Comparison of ENCODE assay signal across 8 mouse cellular contexts in genomic region chr5:113736522-113737164, GRCm38 (mm10). TPM values are rescaled to one million over a fixed set of nuclear protein-coding genes. Genes with fewer than 3 reads are reported as not detected.
A peak's percentile ranks its signal among the peaks of the same experiment; 100 is the strongest.
DNase-seq lines count a peak whose midpoint lies in the region; ATAC-seq lines count a peak whose summit lies in the region.

No protein-coding gene starts in this region.

- no peaks in the 10 kb centered on the region for H3K27me3 ChIP-seq in erythroblast, embryonic 14.5 days (ENCODE audit: control insufficient read depth)
- H3K27me3 ChIP-seq in limb, embryonic 11.5 days (ENCODE audit: control insufficient read depth, insufficient read depth, low read length) = no peaks in the 10 kb centered on the region
- H3K27me3 ChIP-seq in stomach, embryonic 16.5 days (ENCODE audit: control insufficient read depth, insufficient read depth, low read length) = no peaks in the 10 kb centered on the region

- H3K27ac ChIP-seq in limb, embryonic 11.5 days (replicated peaks; ENCODE audit: low read depth, low read length) = peak overlapping the region; percentile 47; the same call in 1 of the 2 replicates
- H3K27ac ChIP-seq in stomach, embryonic 16.5 days (ENCODE audit: low read length) = peak overlapping the region; percentile 95; the same call in 1 of the 2 replicates

- H3K9ac ChIP-seq in limb, embryonic 11.5 days (ENCODE audit: low read length) = peak overlapping the region; percentile 58; the same call in 1 of the 2 replicates
- peak overlapping the region; percentile 78 for H3K9ac ChIP-seq in stomach, embryonic 16.5 days (ENCODE audit: low read length)

- H3K36me3 ChIP-seq in erythroblast, embryonic 14.5 days (ENCODE audit: control insufficient read depth) = peaks cover 49% of the 10 kb centered on the region
- H3K36me3 ChIP-seq in limb, embryonic 11.5 days (ENCODE audit: control insufficient read depth, insufficient read depth, low read length) = 0 out of 2 replicates have a peak, but pooled peaks cover 4% of the 10 kb centered on the region
- H3K36me3 ChIP-seq in stomach, embryonic 16.5 days (ENCODE audit: control insufficient read depth, insufficient read depth, low read length) = peaks cover 9% of the 10 kb centered on the region

- peak overlapping the region; percentile 72 for H3K4me2 ChIP-seq in limb, embryonic 11.5 days (ENCODE audit: low read depth, severe bottlenecking)
- peak overlapping the region; percentile 57 for H3K4me2 ChIP-seq in stomach, embryonic 16.5 days (ENCODE audit: low read depth, low read length)

- peaks cover 30% of the 10 kb centered on the region for H3K4me1 ChIP-seq in erythroblast, embryonic 14.5 days (ENCODE audit: control insufficient read depth)
- peaks cover 8% of the 10 kb centered on the region for H3K4me1 ChIP-seq in limb, embryonic 11.5 days (ENCODE audit: control insufficient read depth, insufficient read depth, low read length)
- H3K4me1 ChIP-seq in stomach, embryonic 16.5 days (ENCODE audit: control insufficient read depth, insufficient read depth, low read length) = peaks cover 14% of the 10 kb centered on the region

- peak; percentile 28 for DNase-seq in thymus, postnatal 14 days
- DNase-seq in thymus, postnatal 25 days = no peak
- DNase-seq in limb, embryonic 11.5 days (ENCODE audit: low spot score) = no peak
- DNase-seq in spleen, postnatal 4 days (ENCODE audit: low spot score in 2 of 2) = no peak
- no peak for DNase-seq in left cerebral cortex, adult 8-10 months (ENCODE audit: low spot score in 2 of 2)

- WGBS in limb, embryonic 11.5 days = 50% methylated on average over 15 of the region's 15 CpGs
- 39% methylated on average over 15 of the region's 15 CpGs for WGBS in stomach, embryonic 16.5 days

- ATAC-seq in erythroblast, adult 5-6 weeks (replicated peaks; ENCODE audit: low FRiP score, poor library complexity, severe bottlenecking) = no peak
- no peak for ATAC-seq in limb, embryonic 11.5 days (ENCODE audit: insufficient number of reproducible peaks, low FRiP score, low TSS enrichment, low read depth)
- no peak for ATAC-seq in stomach, embryonic 16.5 days (ENCODE audit: insufficient read depth, low FRiP score)

- H3K9me3 ChIP-seq in erythroblast, embryonic 14.5 days (ENCODE audit: control insufficient read depth, low read length) = peaks cover 5% of the 10 kb centered on the region
- no peaks in the 10 kb centered on the region for H3K9me3 ChIP-seq in limb, embryonic 11.5 days (ENCODE audit: control insufficient read depth, low read length)
- no peaks in the 10 kb centered on the region for H3K9me3 ChIP-seq in stomach, embryonic 16.5 days (replicated peaks; ENCODE audit: control insufficient read depth, low read length)

- peak overlapping the region; percentile 91 for H3K4me3 ChIP-seq in erythroblast, embryonic 14.5 days (replicated peaks)
- H3K4me3 ChIP-seq in limb, embryonic 11.5 days (ENCODE audit: low read depth, low read length) = peak overlapping the region; percentile 57
- H3K4me3 ChIP-seq in stomach, embryonic 16.5 days (replicated peaks; ENCODE audit: low read length) = peak overlapping the region; percentile 71

RNA-seq across cellular contexts. Expression of gene Ficd, which starts 1.0 kb away (rescaled TPM):
- polyA plus RNA-seq in erythroblast, embryonic 14.5 days (2012) = 0.13 and 0.17 TPM in 2 replicates
- total RNA-seq in erythroblast, adult 5-6 weeks (2015; ENCODE audit: low replicate concordance) = 1.3 TPM in 1 of 2 replicates, not detected in the other
- total RNA-seq in erythroblast, adult 5-6 weeks (2017; ENCODE audit: low replicate concordance) = 0.56 and 0.94 TPM in 2 replicates
- polyA plus RNA-seq in limb, embryonic 11.5 days (2014; fragmentation: Nextera tagmentation; extraction: Ambion mirVana) = 3.5 and 3.7 TPM in 2 replicates
- polyA plus RNA-seq in stomach, embryonic 16.5 days (2015; fragmentation: Nextera tagmentation; extraction: Ambion mirVana) = 7.0 and 9.1 TPM in 2 replicates
- total RNA-seq in left cerebral cortex, adult 8-10 months (2022) = 10 to 100 TPM; 10.8 to 12.7 (median 12.2) TPM

RNA-seq across cellular contexts. Expression of gene 1700069L16Rik, which starts 12.1 kb away (rescaled TPM):
- polyA plus RNA-seq in erythroblast, embryonic 14.5 days (2012) = not detected in 2 replicates
- not detected in 2 replicates for total RNA-seq in erythroblast, adult 5-6 weeks (2015; ENCODE audit: low replicate concordance)
- total RNA-seq in erythroblast, adult 5-6 weeks (2017; ENCODE audit: low replicate concordance) = not detected in 2 replicates
- not detected in 2 replicates for polyA plus RNA-seq in limb, embryonic 11.5 days (2014; fragmentation: Nextera tagmentation; extraction: Ambion mirVana)
- not detected in 2 replicates for polyA plus RNA-seq in stomach, embryonic 16.5 days (2015; fragmentation: Nextera tagmentation; extraction: Ambion mirVana)
- not detected for total RNA-seq in left cerebral cortex, adult 8-10 months (2022)

RNA-seq across cellular contexts. Expression of gene Sart3, which starts 35.7 kb away (rescaled TPM):
- 2.2 and 3.0 TPM in 2 replicates for polyA plus RNA-seq in erythroblast, embryonic 14.5 days (2012)
- total RNA-seq in erythroblast, adult 5-6 weeks (2015; ENCODE audit: low replicate concordance) = 4.0 and 6.1 TPM in 2 replicates
- total RNA-seq in erythroblast, adult 5-6 weeks (2017; ENCODE audit: low replicate concordance) = 13.8 and 23.1 TPM in 2 replicates
- polyA plus RNA-seq in limb, embryonic 11.5 days (2014; fragmentation: Nextera tagmentation; extraction: Ambion mirVana) = 64.6 and 78.0 TPM in 2 replicates
- polyA plus RNA-seq in stomach, embryonic 16.5 days (2015; fragmentation: Nextera tagmentation; extraction: Ambion mirVana) = 30.8 and 35.0 TPM in 2 replicates
- total RNA-seq in left cerebral cortex, adult 8-10 months (2022) = 10 to 100 TPM; 38.2 to 43.8 (median 41.5) TPM

RNA-seq across cellular contexts. Expression of gene Iscu, which starts 35.9 kb away (rescaled TPM):
- 16.5 and 25.3 TPM in 2 replicates for polyA plus RNA-seq in erythroblast, embryonic 14.5 days (2012)
- 137 and 178 TPM in 2 replicates for total RNA-seq in erythroblast, adult 5-6 weeks (2015; ENCODE audit: low replicate concordance)
- 139 and 170 TPM in 2 replicates for total RNA-seq in erythroblast, adult 5-6 weeks (2017; ENCODE audit: low replicate concordance)
- polyA plus RNA-seq in limb, embryonic 11.5 days (2014; fragmentation: Nextera tagmentation; extraction: Ambion mirVana) = 106 and 112 TPM in 2 replicates
- 97.0 and 112 TPM in 2 replicates for polyA plus RNA-seq in stomach, embryonic 16.5 days (2015; fragmentation: Nextera tagmentation; extraction: Ambion mirVana)
- 100 to 1,000 TPM; 124 to 132 (median 128) TPM for total RNA-seq in left cerebral cortex, adult 8-10 months (2022)
